Mouse (Mus musculus) heart, embryonic 14.5 days (tissue): ENCODE results near the gene Krtap24-1. TPM values are rescaled to one million over a fixed set of nuclear protein-coding genes. Genes with fewer than 3 reads are reported as not detected.

Experiments
- ATAC-seq: fragments of 200-750 bp; cut with Nextera tagmentation; 2 replicates; pipeline ENCODE4 v1.8.0; 2017; ENCODE audit warnings: low read depth, moderate TSS enrichment; ENCODE audit not compliant: insufficient number of reproducible peaks, insufficient read depth, low FRiP score
- H3K27ac ChIP-seq, 2 experiments: fragments of 200-500 bp in 1 of 2; fragments of 300-500 bp in 1 of 2; sonication (generic) in 1 of 2; replicated peaks in 1 of 2; 2 replicates each; pipeline ENCODE4 v1.5.1; 2012 to 2014; ENCODE audit warnings: low read depth in 2 of 2, low read length in 2 of 2, control low read depth in 1 of 2, mild to moderate bottlenecking in 1 of 2, mixed read lengths in 1 of 2; ENCODE audit not compliant: control insufficient read depth in 1 of 2, insufficient read depth in 1 of 2
- H3K27me3 ChIP-seq: fragments of 300-500 bp; sonication (generic); 2 replicates; pipeline ENCODE4 v1.6.1; 2014; ENCODE audit warnings: mild to moderate bottlenecking, low read length, control low read depth; ENCODE audit not compliant: control insufficient read depth, insufficient read depth
- H3K36me3 ChIP-seq: fragments of 300-500 bp; sonication (generic); 2 replicates; pipeline ENCODE4 v1.6.1; 2014; ENCODE audit warnings: mild to moderate bottlenecking, control low read depth, low read length, mixed read lengths; ENCODE audit not compliant: control insufficient read depth, insufficient read depth
- H3K4me1 ChIP-seq, 2 experiments: fragments of 200-500 bp in 1 of 2; fragments of 300-500 bp in 1 of 2; sonication (generic) in 1 of 2; 2 replicates each; pipeline ENCODE4 v1.6.1; 2012 to 2014; ENCODE audit warnings: low read length in 2 of 2, control low read depth in 1 of 2, mixed read lengths in 1 of 2; ENCODE audit not compliant: control insufficient read depth in 2 of 2, insufficient read depth in 2 of 2
- H3K4me2 ChIP-seq: fragments of 300-500 bp; sonication (generic); 2 replicates; pipeline ENCODE4 v1.6.1; 2014; ENCODE audit warnings: mild to moderate bottlenecking, low read length
- H3K4me3 ChIP-seq, 2 experiments: fragments of 200-500 bp in 1 of 2; fragments of 300-500 bp in 1 of 2; sonication (generic) in 1 of 2; 2 replicates each; pipeline ENCODE4 v1.5.1; 2012 to 2014; ENCODE audit warnings: low read length in 2 of 2, mild to moderate bottlenecking in 2 of 2, control low read depth in 1 of 2, low read depth in 1 of 2, moderate library complexity in 1 of 2; ENCODE audit not compliant: control insufficient read depth in 1 of 2, insufficient read depth in 1 of 2
- H3K9ac ChIP-seq: fragments of 300-500 bp; sonication (generic); 2 replicates; pipeline ENCODE4 v1.6.1; 2014; ENCODE audit warnings: mild to moderate bottlenecking, low read length
- H3K9me3 ChIP-seq: fragments of 300-500 bp; sonication (generic); 2 replicates; pipeline ENCODE4 v1.6.1; 2016; ENCODE audit warnings: low read length, control low read depth; ENCODE audit not compliant: control insufficient read depth
- WGBS: fragments of 180-500 bp; shearing (Covaris S2); extraction: QIAGEN DNeasy Blood & Tissue Kit; methylation state at CpG from one replicate; pipeline ENCODE4 v1.1.7; 2014; 5-methylcytosine and 5-hydroxymethylcytosine counted together
- polyA plus RNA-seq: library from polyadenylated mRNA; unstranded; fragments of >200 nt; fragmentation: Nextera tagmentation; extraction: Ambion mirVana; gene quantifications from 2 replicates; pipeline ENCODE4 v1.2.1, GENCODE M21; 2014

Gene Krtap24-1
- polyA plus RNA-seq, 1 experiment from 2014 or later: not detected

- Histone ChIP-seq H3K4me3 (no peak overlapping the region), H3K27me3 (no peaks in the 10 kb centered on the region), H3K9me3 (no peaks in the 10 kb centered on the region), H3K4me1 (no peaks in the 10 kb centered on the region), H3K36me3 (no peaks in the 10 kb centered on the region), H3K27ac (no peak overlapping the region), H3K9ac (no peak overlapping the region), H3K4me2 (no peak overlapping the region)
- ATAC-seq: no peak
Measured at GRCm38 (mm10) chr16:88592758-88593157, 19.3 kb downstream of the Krtap24-1 start.

DNA sequence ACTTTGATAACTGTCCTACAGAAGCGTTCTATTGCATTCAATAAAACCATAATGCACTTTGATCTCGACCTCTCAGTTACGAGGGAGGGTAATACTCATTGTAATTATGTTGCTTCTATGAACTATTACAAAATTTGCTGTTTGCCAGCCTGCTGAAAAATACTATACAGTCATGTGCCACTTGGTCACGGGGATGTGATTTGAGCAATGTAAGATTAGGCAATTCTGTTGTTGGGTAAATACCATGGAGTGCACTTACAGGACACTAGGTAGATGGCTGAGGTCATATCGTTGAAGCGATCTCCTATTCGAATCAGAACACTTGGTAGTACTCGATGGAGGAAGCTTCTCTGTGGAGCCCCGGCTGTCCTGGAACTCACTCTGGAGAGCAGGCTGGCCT, 28.7 kb downstream of the Krtap24-1 start:
- ATAC-seq: no peak
- no peak overlapping the region for H3K4me3 ChIP-seq
- no peak overlapping the region for H3K27ac ChIP-seq
- no peaks in the 10 kb centered on the region for H3K4me1 ChIP-seq
- H3K9me3 ChIP-seq: no peaks in the 10 kb centered on the region
- no peaks in the 10 kb centered on the region for H3K27me3 ChIP-seq
- WGBS: 85% methylated on average over 9 of the region's 9 CpGs
- no peak overlapping the region for H3K4me2 ChIP-seq
- H3K36me3 ChIP-seq: no peaks in the 10 kb centered on the region
- H3K9ac ChIP-seq: no peak overlapping the region

- no peak overlapping the region for H3K9ac ChIP-seq
- H3K4me1 ChIP-seq: no peaks in the 10 kb centered on the region
- H3K27ac ChIP-seq: no peak overlapping the region
- 68% methylated on average over 4 of the region's 4 CpGs for WGBS
- H3K4me3 ChIP-seq: no peak overlapping the region
- H3K4me2 ChIP-seq: no peak overlapping the region
- ATAC-seq: no peak
- H3K9me3 ChIP-seq: no peaks in the 10 kb centered on the region
- H3K36me3 ChIP-seq: no peaks in the 10 kb centered on the region
- H3K27me3 ChIP-seq: no peaks in the 10 kb centered on the region
Measured at GRCm38 (mm10) chr16:88575885-88576679, 36.0 kb downstream of the Krtap24-1 start.

- WGBS: 84% methylated on average over 5 of the region's 5 CpGs
- no peak for ATAC-seq
- no peak overlapping the region for H3K4me2 ChIP-seq
- no peaks in the 10 kb centered on the region for H3K36me3 ChIP-seq
- no peak overlapping the region for H3K4me3 ChIP-seq
- no peaks in the 10 kb centered on the region for H3K4me1 ChIP-seq
- no peaks in the 10 kb centered on the region for H3K27me3 ChIP-seq
- no peaks in the 10 kb centered on the region for H3K9me3 ChIP-seq
- H3K9ac ChIP-seq: no peak overlapping the region
- H3K27ac ChIP-seq: no peak overlapping the region
Measured at GRCm38 (mm10) chr16:88572904-88573404, 39.1 kb downstream of the Krtap24-1 start.

DNA sequence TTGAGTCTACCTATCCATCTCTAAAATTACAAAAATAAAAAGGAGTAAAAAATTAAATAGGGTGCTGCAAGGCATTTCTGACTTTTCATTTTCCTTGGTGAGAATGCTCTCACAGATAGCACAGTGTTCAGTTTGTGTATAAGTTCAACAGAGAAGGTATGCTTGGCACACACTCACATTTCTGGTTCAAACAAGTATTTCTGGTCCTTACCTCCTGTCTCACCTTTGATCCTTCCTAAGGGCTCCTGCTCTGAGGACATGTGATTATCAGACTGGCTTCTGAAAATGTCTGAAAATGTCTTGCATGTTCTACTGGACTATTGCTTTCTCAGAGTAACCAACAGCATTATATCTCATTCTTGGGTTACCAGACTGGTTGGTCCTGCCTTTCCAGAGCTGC, 41.9 kb downstream of the Krtap24-1 start:
- no peaks in the 10 kb centered on the region for H3K27me3 ChIP-seq
- H3K4me2 ChIP-seq: no peak overlapping the region
- no peaks in the 10 kb centered on the region for H3K9me3 ChIP-seq
- H3K9ac ChIP-seq: no peak overlapping the region
- no peak for ATAC-seq
- H3K4me3 ChIP-seq: no peak overlapping the region
- H3K27ac ChIP-seq: no peak overlapping the region
- H3K36me3 ChIP-seq: no peaks in the 10 kb centered on the region
- no peaks in the 10 kb centered on the region for H3K4me1 ChIP-seq

DNA sequence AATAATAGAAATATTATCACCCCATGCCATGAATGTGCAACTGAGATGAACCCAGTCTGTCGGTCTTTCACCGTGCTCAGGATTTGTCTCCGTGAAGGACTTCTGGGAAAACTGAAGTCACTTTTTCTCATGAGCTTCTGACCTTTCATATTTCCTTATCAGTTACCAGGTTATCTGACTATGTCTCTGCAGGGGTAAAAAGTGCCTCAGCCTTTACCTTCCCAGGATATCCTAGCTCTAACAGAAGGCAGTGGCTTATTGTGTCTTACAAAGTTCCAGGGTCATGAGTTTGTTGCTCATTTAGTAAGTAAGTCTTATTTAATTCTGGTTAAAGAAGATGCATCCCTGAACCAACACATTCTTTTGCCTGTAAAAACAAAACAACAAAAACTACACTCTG, 42.3 kb downstream of the Krtap24-1 start:
- Histone ChIP-seq H3K4me3 (no peak overlapping the region), H3K36me3 (no peaks in the 10 kb centered on the region), H3K9ac (no peak overlapping the region), H3K27ac (no peak overlapping the region), H3K27me3 (no peaks in the 10 kb centered on the region), H3K9me3 (no peaks in the 10 kb centered on the region), H3K4me1 (no peaks in the 10 kb centered on the region), H3K4me2 (no peak overlapping the region)
- ATAC-seq: no peak
- 84% methylated on average over 3 of the region's 3 CpGs for WGBS

- no peaks in the 10 kb centered on the region for H3K36me3 ChIP-seq
- ATAC-seq: no peak
Measured at GRCm38 (mm10) chr16:88569096-88569495, 43.0 kb downstream of the Krtap24-1 start.

More at GRCm38 (mm10) chr16:88569096-88569495, 43.0 kb downstream of the Krtap24-1 start:
- H3K27ac ChIP-seq: no peak overlapping the region
- H3K9me3 ChIP-seq: no peaks in the 10 kb centered on the region
- WGBS: 85% methylated on average over 1 of the region's 1 CpGs
- H3K4me2 ChIP-seq: no peak overlapping the region
- H3K27me3 ChIP-seq: no peaks in the 10 kb centered on the region
- H3K4me3 ChIP-seq: no peak overlapping the region
- H3K9ac ChIP-seq: no peak overlapping the region
- no peaks in the 10 kb centered on the region for H3K4me1 ChIP-seq
